Mouse (Mus musculus) embryonic facial prominence, embryonic 10.5 days (tissue): ENCODE data around the gene Tgm4. TPM values are rescaled to one million over a fixed set of nuclear protein-coding genes. Genes with fewer than 3 reads are reported as not detected.

Experiments used
- DNase-seq: peaks from one replicate; pipeline ENCODE4 v3.0.0-alpha.2; 2017; ENCODE audit warnings: low spot score
- H3K27ac ChIP-seq: fragments of 300-500 bp; sonication (generic); replicated peaks from 2 replicates; pipeline ENCODE4 v1.5.1; 2016; ENCODE audit warnings: mild to moderate bottlenecking
- H3K27me3 ChIP-seq: fragments of 300-500 bp; sonication (generic); replicated peaks from 2 replicates; pipeline ENCODE4 v1.6.1; 2016; ENCODE audit warnings: low read depth, mild to moderate bottlenecking; ENCODE audit not compliant: poor library complexity, severe bottlenecking
- H3K36me3 ChIP-seq: fragments of 300-500 bp; sonication (generic); replicated peaks from 2 replicates; pipeline ENCODE4 v1.6.1; 2016; ENCODE audit warnings: mild to moderate bottlenecking, moderate library complexity
- H3K4me1 ChIP-seq: fragments of 300-500 bp; sonication (generic); 2 replicates; pipeline ENCODE4 v1.6.1; 2016
- H3K4me3 ChIP-seq: fragments of 300-500 bp; sonication (generic); 2 replicates; pipeline ENCODE4 v1.5.1; 2016; ENCODE audit warnings: mild to moderate bottlenecking, moderate library complexity
- H3K9me3 ChIP-seq: fragments of 300-500 bp; sonication (generic); 2 replicates; pipeline ENCODE4 v1.6.1; 2016; ENCODE audit warnings: mild to moderate bottlenecking
- WGBS: fragments of 180-500 bp; shearing (Covaris S2); methylation state at CpG from one replicate; pipeline ENCODE4 v1.1.7; 2016; 5-methylcytosine and 5-hydroxymethylcytosine counted together
- polyA plus RNA-seq: library from polyadenylated mRNA; unstranded; fragments of >200 nt; fragmentation: Nextera tagmentation; extraction: Ambion mirVana; gene quantifications from 2 replicates; pipeline ENCODE4 v1.2.1, GENCODE M21; 2016

Gene Tgm4
- 0.31 and 0.63 TPM in 2 replicates for polyA plus RNA-seq

GRCm38 (mm10) chr9:123034426-123034825 lies at the start of gene Tgm4:
Gene Tgm4, plus strand, starts transcription at chr9:123034726.
- Histone ChIP-seq H3K27ac (no peak within 1 kb of the TSS), H3K27me3 (no peaks in the 10 kb centered on the region; the same call in 1 of the 2 replicates), H3K9me3 (no peaks in the 10 kb centered on the region), H3K4me1 (peaks cover 5% of the 10 kb centered on the region; the same call in 1 of the 2 replicates), H3K36me3 (no peaks in the 10 kb centered on the region), H3K4me3 (no peak within 1 kb of the TSS)
- 82% methylated on average over 4 of the region's 4 CpGs for whole genome bisulfite sequencing
- DNase-seq = no peak

- H3K9me3 ChIP-seq = no peaks in the 10 kb centered on the region
- no peaks in the 10 kb centered on the region for H3K27me3 ChIP-seq
- DNase-seq = no peak
- 94% methylated on average over 10 of the region's 10 CpGs for WGBS
- no peak overlapping the region for H3K27ac ChIP-seq
- H3K4me1 ChIP-seq = no peaks in the 10 kb centered on the region
- no peak overlapping the region for H3K4me3 ChIP-seq
- peaks cover 99% of the 10 kb centered on the region for H3K36me3 ChIP-seq
Measured at GRCm38 (mm10) chr9:122998406-122999192, 35.9 kb upstream of the Tgm4 start.

GRCm38 (mm10) chr9:122999193-122999586 lies 35.3 kb upstream of the Tgm4 start:
- Histone ChIP-seq H3K36me3 (peaks cover 99% of the 10 kb centered on the region), H3K4me1 (no peaks in the 10 kb centered on the region)
- no peak for DNase-seq

GRCm38 (mm10) chr9:123004718-123005117 lies 29.8 kb upstream of the Tgm4 start:
- no peak overlapping the region for H3K4me3 ChIP-seq
- H3K9me3 ChIP-seq = no peaks in the 10 kb centered on the region
- H3K36me3 ChIP-seq = peaks cover 100% of the 10 kb centered on the region
- no peak overlapping the region for H3K27ac ChIP-seq
- H3K27me3 ChIP-seq = no peaks in the 10 kb centered on the region
- 88% methylated on average over 2 of the region's 2 CpGs for WGBS
- no peaks in the 10 kb centered on the region for H3K4me1 ChIP-seq
- no peak for DNase-seq

More at GRCm38 (mm10) chr9:122999193-122999586, 35.3 kb upstream of the Tgm4 start:
- WGBS = 93% methylated on average over 4 of the region's 4 CpGs
- no peaks in the 10 kb centered on the region for H3K9me3 ChIP-seq
- no peak overlapping the region for H3K4me3 ChIP-seq
- no peak overlapping the region for H3K27ac ChIP-seq
- no peaks in the 10 kb centered on the region for H3K27me3 ChIP-seq

GRCm38 (mm10) chr9:123006071-123006470 lies 28.5 kb upstream of the Tgm4 start:
- Histone ChIP-seq H3K4me1 (no peaks in the 10 kb centered on the region), H3K27ac (no peak overlapping the region), H3K9me3 (no peaks in the 10 kb centered on the region), H3K4me3 (no peak overlapping the region), H3K36me3 (peaks cover 100% of the 10 kb centered on the region), H3K27me3 (no peaks in the 10 kb centered on the region)
- WGBS = 83% methylated on average over 6 of the region's 6 CpGs
- no peak for DNase-seq

- peak; percentile 90 for DNase-seq
- H3K4me1 ChIP-seq = peaks cover 22% of the 10 kb centered on the region
- H3K27me3 ChIP-seq = peaks cover 5% of the 10 kb centered on the region; the same call in 1 of the 2 replicates
- no peaks in the 10 kb centered on the region for H3K9me3 ChIP-seq
- peak within 1 kb of the TSS; percentile 82 for H3K4me3 ChIP-seq
- H3K36me3 ChIP-seq = peaks cover 28% of the 10 kb centered on the region
- WGBS = under 1% methylated on average over 57 of the region's 69 CpGs
- peak within 1 kb of the TSS; percentile 95 for H3K27ac ChIP-seq
Measured at GRCm38 (mm10) chr9:123020995-123021631, 13.4 kb upstream of the Tgm4 start, which contains the start of gene Tmem42. Gene Tmem42, plus strand, starts transcription at chr9:123021326.

- Histone ChIP-seq H3K36me3 (peaks cover 21% of the 10 kb centered on the region), H3K9me3 (no peaks in the 10 kb centered on the region), H3K4me1 (peaks cover 22% of the 10 kb centered on the region), H3K27me3 (peaks cover 5% of the 10 kb centered on the region; the same call in 1 of the 2 replicates), H3K4me3 (peak overlapping the region; percentile 82), H3K27ac (peak overlapping the region; percentile 95)
- 42% methylated on average over 18 of the region's 24 CpGs for WGBS
- no peak for DNase-seq
Measured at GRCm38 (mm10) chr9:123021636-123022379, 12.7 kb upstream of the Tgm4 start.

GRCm38 (mm10) chr9:123024201-123024600 lies 10.3 kb upstream of the Tgm4 start:
- DNase-seq = no peak
- 82% methylated on average over 2 of the region's 2 CpGs for WGBS
- H3K4me1 ChIP-seq = peaks cover 19% of the 10 kb centered on the region

GRCm38 (mm10) chr9:123031496-123032246 lies 2.9 kb upstream of the Tgm4 start:
- 82% methylated on average over 13 of the region's 13 CpGs for WGBS
- H3K4me1 ChIP-seq = peaks cover 5% of the 10 kb centered on the region; the same call in 1 of the 2 replicates
- no peak overlapping the region for H3K27ac ChIP-seq
- H3K27me3 ChIP-seq = no peaks in the 10 kb centered on the region
- no peak for DNase-seq
- H3K9me3 ChIP-seq = no peaks in the 10 kb centered on the region
- H3K36me3 ChIP-seq = no peaks in the 10 kb centered on the region
- no peak overlapping the region for H3K4me3 ChIP-seq

More at GRCm38 (mm10) chr9:123024201-123024600, 10.3 kb upstream of the Tgm4 start:
- H3K36me3 ChIP-seq = no peaks in the 10 kb centered on the region
- H3K9me3 ChIP-seq = no peaks in the 10 kb centered on the region
- no peak overlapping the region for H3K27ac ChIP-seq
- no peak overlapping the region for H3K4me3 ChIP-seq
- peaks cover 5% of the 10 kb centered on the region; the same call in 1 of the 2 replicates for H3K27me3 ChIP-seq

GRCm38 (mm10) chr9:123047665-123048064 lies 13.1 kb downstream of the Tgm4 start:
- H3K9me3 ChIP-seq = no peaks in the 10 kb centered on the region

GRCm38 (mm10) chr9:123058724-123059292 lies 24.3 kb downstream of the Tgm4 start:
- H3K4me1 ChIP-seq = no peaks in the 10 kb centered on the region
- no peak for DNase-seq
- H3K9me3 ChIP-seq = no peaks in the 10 kb centered on the region
- H3K27ac ChIP-seq = no peak overlapping the region
- no peaks in the 10 kb centered on the region for H3K36me3 ChIP-seq
- no peaks in the 10 kb centered on the region for H3K27me3 ChIP-seq
- no peak overlapping the region for H3K4me3 ChIP-seq

More at GRCm38 (mm10) chr9:123047665-123048064, 13.1 kb downstream of the Tgm4 start:
- no peak overlapping the region for H3K4me3 ChIP-seq
- no peak for DNase-seq
- no peaks in the 10 kb centered on the region for H3K36me3 ChIP-seq
- H3K4me1 ChIP-seq = no peaks in the 10 kb centered on the region
- 76% methylated on average over 1 of the region's 1 CpGs for WGBS
- no peak overlapping the region for H3K27ac ChIP-seq
- H3K27me3 ChIP-seq = no peaks in the 10 kb centered on the region
